In genomic region chr1:153065473-153066386, GRCm38 (mm10) we compare ENCODE assay signal across 8 mouse cellular contexts.
DNase-seq lines count a peak whose midpoint lies in the region; ATAC-seq and TF ChIP-seq lines count a peak whose summit lies in the region.

No protein-coding gene starts in this region.

- no peak overlapping the region for H3K4me3 ChIP-seq in forebrain, embryonic 14.5 days (ENCODE audit: low read depth, low read length)
- H3K4me3 ChIP-seq in forebrain, embryonic 11.5 days (ENCODE audit: low read depth, low read length), result no peak overlapping the region
- H3K4me3 ChIP-seq in MEL (ENCODE audit: control insufficient read depth in 1 of 2, insufficient read depth in 1 of 2, low read depth in 2 of 2, low read length in 2 of 2), result no peak overlapping the region
- no peak overlapping the region for H3K4me3 ChIP-seq in intestine, embryonic 15.5 days (replicated peaks)
- H3K4me3 ChIP-seq in stomach, embryonic 14.5 days (ENCODE audit: low read depth, low read length), result no peak overlapping the region

- 85% methylated on average over 12 of the region's 12 CpGs for WGBS in forebrain, embryonic 14.5 days
- WGBS in forebrain, embryonic 11.5 days, result 90% methylated on average over 12 of the region's 12 CpGs
- WGBS in intestine, embryonic 15.5 days, result 59% methylated on average over 12 of the region's 12 CpGs
- WGBS in stomach, embryonic 14.5 days, result 68% methylated on average over 12 of the region's 12 CpGs

- no peak for TF ChIP-seq POLR2A in MEL (IDR thresholded peaks at IDR 0.05; ENCODE audit: control insufficient read depth in 1 of 2, insufficient read depth in 1 of 2, low read depth in 1 of 2, low read length in 2 of 2, poor library complexity in 1 of 2)

- no peak for TF ChIP-seq RAD21 in MEL (IDR thresholded peaks at IDR 0.05; ENCODE audit: low read depth, low read length)

- TF ChIP-seq CTCF in MEL (IDR thresholded peaks at IDR 0.05 in 2 of 3, conservative IDR thresholded peaks at IDR 0.05 in 1 of 3; ENCODE audit: control insufficient read depth in 1 of 3, insufficient read depth in 1 of 3, low read depth in 2 of 3, low read length in 3 of 3, poor library complexity in 1 of 3, severe bottlenecking in 1 of 3), result no peak

- H3K27me3 ChIP-seq in forebrain, embryonic 14.5 days (replicated peaks; ENCODE audit: control insufficient read depth, insufficient read depth, low read length), result no peaks in the 10 kb centered on the region
- no peaks in the 10 kb centered on the region for H3K27me3 ChIP-seq in forebrain, embryonic 11.5 days (ENCODE audit: control insufficient read depth, insufficient read depth, low read length)
- no peaks in the 10 kb centered on the region for H3K27me3 ChIP-seq in MEL (ENCODE audit: control insufficient read depth in 1 of 2, insufficient read depth in 2 of 2, low read length in 2 of 2)
- no peaks in the 10 kb centered on the region for H3K27me3 ChIP-seq in intestine, embryonic 15.5 days (replicated peaks)
- H3K27me3 ChIP-seq in stomach, embryonic 14.5 days (ENCODE audit: control insufficient read depth, insufficient read depth, low read length), result no peaks in the 10 kb centered on the region

- H3K4me1 ChIP-seq in forebrain, embryonic 14.5 days (ENCODE audit: control insufficient read depth, insufficient read depth, low read length), result no peaks in the 10 kb centered on the region
- no peaks in the 10 kb centered on the region for H3K4me1 ChIP-seq in forebrain, embryonic 11.5 days (replicated peaks; ENCODE audit: control insufficient read depth, insufficient read depth, low read length)
- peaks cover 4 to 8% of the 10 kb centered on the region in 2 experiments for H3K4me1 ChIP-seq in MEL (ENCODE audit: control insufficient read depth in 1 of 2, insufficient read depth in 2 of 2, low read length in 2 of 2)
- peaks cover 9% of the 10 kb centered on the region; the same call in 1 of the 2 replicates for H3K4me1 ChIP-seq in intestine, embryonic 15.5 days (replicated peaks)
- 0 out of 2 replicates have a peak, but pooled peaks cover 2% of the 10 kb centered on the region for H3K4me1 ChIP-seq in stomach, embryonic 14.5 days (ENCODE audit: control insufficient read depth, insufficient read depth, low read length)

- H3K9ac ChIP-seq in forebrain, embryonic 14.5 days (ENCODE audit: low read length), result no peak overlapping the region
- no peak overlapping the region for H3K9ac ChIP-seq in forebrain, embryonic 11.5 days (ENCODE audit: low read length)
- H3K9ac ChIP-seq in MEL (ENCODE audit: control insufficient read depth, low read depth, low read length, poor library complexity, severe bottlenecking), result no peak overlapping the region
- H3K9ac ChIP-seq in intestine, embryonic 15.5 days, result no peak overlapping the region
- H3K9ac ChIP-seq in stomach, embryonic 14.5 days (replicated peaks; ENCODE audit: low read depth, low read length), result no peak overlapping the region

- H3K9me3 ChIP-seq in forebrain, embryonic 14.5 days (replicated peaks; ENCODE audit: control insufficient read depth, low read length), result no peaks in the 10 kb centered on the region
- H3K9me3 ChIP-seq in forebrain, embryonic 11.5 days (ENCODE audit: control insufficient read depth, low read length), result no peaks in the 10 kb centered on the region
- H3K9me3 ChIP-seq in MEL (replicated peaks; ENCODE audit: insufficient read depth, low read length), result no peaks in the 10 kb centered on the region
- H3K9me3 ChIP-seq in intestine, embryonic 15.5 days, result no peaks in the 10 kb centered on the region
- H3K9me3 ChIP-seq in stomach, embryonic 14.5 days (ENCODE audit: control insufficient read depth, low read depth, low read length), result no peaks in the 10 kb centered on the region

- no peak overlapping the region for H3K27ac ChIP-seq in forebrain, embryonic 14.5 days (ENCODE audit: low read depth, low read length)
- H3K27ac ChIP-seq in forebrain, embryonic 11.5 days (ENCODE audit: low read depth, low read length), result no peak overlapping the region
- no peak overlapping the region for H3K27ac ChIP-seq in MEL (ENCODE audit: control insufficient read depth, low read depth, low read length)
- H3K27ac ChIP-seq in intestine, embryonic 15.5 days, result peak overlapping the region; percentile 76
- peak overlapping the region; percentile 73 for H3K27ac ChIP-seq in stomach, embryonic 14.5 days (ENCODE audit: low read length)

- peak; percentile 23 to 25; a peak in 2 of 4 replicates for TF ChIP-seq EP300 in MEL (IDR thresholded peaks at IDR 0.05; ENCODE audit: low read depth in 1 of 2, low read length in 2 of 2)

- ATAC-seq in forebrain, embryonic 14.5 days, result no peak
- ATAC-seq in forebrain, embryonic 11.5 days (replicated peaks; ENCODE audit: low FRiP score), result no peak
- ATAC-seq in intestine, embryonic 15.5 days, result peak; percentile 89
- ATAC-seq in stomach, embryonic 14.5 days (ENCODE audit: insufficient number of reproducible peaks, insufficient read depth, low FRiP score, low read depth), result peak; percentile 83; the same call in 1 of the 2 replicates

- peak; percentile 33 for DNase-seq in forebrain, embryonic 14.5 days (ENCODE audit: low spot score)
- DNase-seq in forebrain, embryonic 11.5 days (ENCODE audit: low spot score), result no peak
- DNase-seq in MEL (ENCODE audit: low read depth, low spot score), result peak; percentile 64
- DNase-seq in cerebellum, postnatal 36 days, result peak; percentile 88 to 92
- peak; percentile 54 to 61 for DNase-seq in left cerebral cortex, postnatal 36 days (ENCODE audit: low spot score in 2 of 2)
- no peak for DNase-seq in thymus, adult 18-20 months

- no peaks in the 10 kb centered on the region for H3K36me3 ChIP-seq in forebrain, embryonic 14.5 days (ENCODE audit: control insufficient read depth, insufficient read depth, low read length)
- H3K36me3 ChIP-seq in forebrain, embryonic 11.5 days (ENCODE audit: control insufficient read depth, insufficient read depth, low read length), result no peaks in the 10 kb centered on the region
- peaks cover 0 to 5% of the 10 kb centered on the region in 2 experiments; a peak in 2 of 4 replicates for H3K36me3 ChIP-seq in MEL (ENCODE audit: control insufficient read depth in 1 of 2, insufficient read depth in 2 of 2, low read length in 2 of 2)
- H3K36me3 ChIP-seq in intestine, embryonic 15.5 days, result no peaks in the 10 kb centered on the region
- H3K36me3 ChIP-seq in stomach, embryonic 14.5 days (ENCODE audit: control insufficient read depth, insufficient read depth, low read length), result no peaks in the 10 kb centered on the region

- intact Hi-C loops in left cerebral cortex, postnatal 36 days (cut with DNase I), result no loop called here

- no peaks in the 10 kb centered on the region for H3K79me2 ChIP-seq in MEL (ENCODE audit: control insufficient read depth, insufficient read depth, low read length, poor library complexity)

- no peak overlapping the region for H3K4me2 ChIP-seq in forebrain, embryonic 14.5 days (ENCODE audit: low read length)
- H3K4me2 ChIP-seq in forebrain, embryonic 11.5 days (ENCODE audit: low read depth, low read length, severe bottlenecking), result no peak overlapping the region
- H3K4me2 ChIP-seq in intestine, embryonic 15.5 days (replicated peaks), result no peak overlapping the region
- no peak overlapping the region for H3K4me2 ChIP-seq in stomach, embryonic 14.5 days (replicated peaks; ENCODE audit: low read depth, low read length)

TF ChIP-seq in MEL, 35 proteins besides CTCF, POLR2A, EP300 and RAD21:
- TF ChIP-seq ZNF384 (IDR thresholded peaks at IDR 0.05; ENCODE audit: low read depth, low read length), result peak; percentile 86
- TF ChIP-seq JUND (IDR thresholded peaks at IDR 0.05; ENCODE audit: low read depth, low read length), result no peak
- TF ChIP-seq ETS1 (IDR thresholded peaks at IDR 0.05; ENCODE audit: low read depth, low read length), result peak; percentile 16; the same call in 1 of the 2 replicates
- peak; percentile 17; the same call in 1 of the 2 replicates for TF ChIP-seq RCOR1 (IDR thresholded peaks at IDR 0.05; ENCODE audit: low read depth, low read length)
TF ChIP-seq in MEL: peak in this region for 3.

Comparison
In these comparisons a context has a peak if more than half of its experiments do, and no peak if none do; other contexts are left out.
1. DNase-seq: peak in forebrain, embryonic 14.5 days (single experiment), MEL (single experiment), cerebellum, postnatal 36 days (2 of 2) and left cerebral cortex, postnatal 36 days (2 of 2); none in forebrain, embryonic 11.5 days (single experiment) and thymus, adult 18-20 months (0 of 2).
2. ATAC-seq: peak in intestine, embryonic 15.5 days (single experiment) and stomach, embryonic 14.5 days (single experiment); none in forebrain, embryonic 14.5 days (single experiment) and forebrain, embryonic 11.5 days (single experiment).
3. H3K27ac ChIP-seq: peak in intestine, embryonic 15.5 days (single experiment) and stomach, embryonic 14.5 days (single experiment); none in forebrain, embryonic 14.5 days (single experiment), forebrain, embryonic 11.5 days (single experiment) and MEL (single experiment).